Mouse (Mus musculus) megakaryocyte, embryonic 14.5 days (primary cell): ENCODE measurements around the gene Slc44a1. TPM values are rescaled to one million over a fixed set of nuclear protein-coding genes. Genes with fewer than 3 reads are reported as not detected.

Experiments
- H3K27me3 ChIP-seq: replicated peaks from 2 replicates; pipeline ENCODE3; 2012; ENCODE audit warnings: inconsistent platforms
- H3K36me3 ChIP-seq: replicated peaks from 2 replicates; pipeline ENCODE3; 2012; ENCODE audit warnings: low read length, inconsistent platforms, mixed read lengths
- H3K4me1 ChIP-seq: 2 replicates; pipeline ENCODE4 v1.6.1; 2012; ENCODE audit warnings: inconsistent platforms
- H3K4me3 ChIP-seq: replicated peaks from 2 replicates; pipeline ENCODE3; 2012; ENCODE audit warnings: moderate library complexity, mild to moderate bottlenecking, inconsistent platforms
- H3K9me3 ChIP-seq: 2 replicates; pipeline ENCODE4 v1.6.1; 2012; ENCODE audit warnings: inconsistent platforms
- FLI1 ChIP-seq: IDR thresholded peaks from 2 replicates; pipeline ENCODE4 v1.6.1; 2012; ENCODE audit warnings: low read length, inconsistent platforms, mixed read lengths
- GATA1 ChIP-seq: IDR thresholded peaks from 3 replicates; pipeline ENCODE4 v1.6.1; 2012; ENCODE audit warnings: mixed read lengths, low read length, inconsistent platforms, borderline replicate concordance
- polyA plus RNA-seq: library from polyadenylated mRNA; stranded (reverse); fragments of >175 nt; gene quantifications from 2 replicates; pipeline ENCODE4 v1.2.3, GENCODE M21; 2012; ENCODE audit warnings: low replicate concordance; ENCODE audit not compliant: insufficient read depth

Gene Slc44a1
- polyA plus RNA-seq, 1 experiment, result 6.2 TPM

GRCm38 (mm10) chr4:53408821-53409220, 31.4 kb upstream of the Slc44a1 start:
- H3K36me3 ChIP-seq, result no peaks in the 10 kb centered on the region
- TF ChIP-seq GATA1, result no peak
- no peak for TF ChIP-seq FLI1
- peaks cover 54% of the 10 kb centered on the region for H3K4me1 ChIP-seq
- H3K9me3 ChIP-seq, result no peaks in the 10 kb centered on the region
- peaks cover 2% of the 10 kb centered on the region for H3K27me3 ChIP-seq
- no peak overlapping the region for H3K4me3 ChIP-seq

GRCm38 (mm10) chr4:53409526-53410085, 30.6 kb upstream of the Slc44a1 start:
- Histone ChIP-seq H3K36me3 (no peaks in the 10 kb centered on the region), H3K4me1 (peaks cover 55% of the 10 kb centered on the region), H3K4me3 (no peak overlapping the region), H3K9me3 (no peaks in the 10 kb centered on the region), H3K27me3 (peaks cover 2% of the 10 kb centered on the region)
- TF ChIP-seq GATA1, result no peak
- no peak for TF ChIP-seq FLI1

GRCm38 (mm10) chr4:53410752-53411151, 29.5 kb upstream of the Slc44a1 start:
- Histone ChIP-seq H3K9me3 (no peaks in the 10 kb centered on the region), H3K4me1 (peaks cover 55% of the 10 kb centered on the region), H3K4me3 (no peak overlapping the region), H3K27me3 (peaks cover 2% of the 10 kb centered on the region), H3K36me3 (no peaks in the 10 kb centered on the region)
- no peak for TF ChIP-seq GATA1
- TF ChIP-seq FLI1, result no peak

- Histone ChIP-seq H3K36me3 (no peaks in the 10 kb centered on the region), H3K4me3 (no peak overlapping the region), H3K27me3 (peaks cover 2% of the 10 kb centered on the region), H3K9me3 (no peaks in the 10 kb centered on the region), H3K4me1 (peaks cover 65% of the 10 kb centered on the region)
- TF ChIP-seq FLI1 (no peak), GATA1 (no peak)
These were observed 28.0 kb upstream of the Slc44a1 start for GRCm38 (mm10) chr4:53411958-53412870.

DNA sequence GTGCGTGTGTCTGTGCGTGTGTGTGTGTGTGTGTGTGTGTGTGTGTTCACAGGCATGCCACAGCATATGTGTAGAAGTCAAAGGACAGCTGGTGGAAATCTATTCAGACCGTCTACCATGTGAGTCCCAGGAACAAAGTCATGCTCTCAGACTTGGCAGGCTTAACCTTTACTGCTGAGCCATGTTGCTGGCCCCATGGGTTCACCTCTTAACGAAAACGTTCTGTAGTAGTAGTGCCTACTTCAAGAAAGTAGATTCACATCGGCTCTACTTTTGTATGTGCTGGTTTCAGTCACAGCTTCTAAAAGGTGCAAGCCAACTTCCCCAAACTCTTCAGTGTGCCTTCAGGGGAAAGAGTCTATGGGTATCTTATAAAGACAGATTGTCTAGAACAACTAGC, 27.2 kb upstream of the Slc44a1 start:
- no peak for TF ChIP-seq FLI1
- no peak for TF ChIP-seq GATA1
- Histone ChIP-seq H3K36me3 (no peaks in the 10 kb centered on the region), H3K4me1 (peaks cover 73% of the 10 kb centered on the region), H3K9me3 (no peaks in the 10 kb centered on the region), H3K4me3 (no peak overlapping the region), H3K27me3 (peaks cover 2% of the 10 kb centered on the region)

DNA sequence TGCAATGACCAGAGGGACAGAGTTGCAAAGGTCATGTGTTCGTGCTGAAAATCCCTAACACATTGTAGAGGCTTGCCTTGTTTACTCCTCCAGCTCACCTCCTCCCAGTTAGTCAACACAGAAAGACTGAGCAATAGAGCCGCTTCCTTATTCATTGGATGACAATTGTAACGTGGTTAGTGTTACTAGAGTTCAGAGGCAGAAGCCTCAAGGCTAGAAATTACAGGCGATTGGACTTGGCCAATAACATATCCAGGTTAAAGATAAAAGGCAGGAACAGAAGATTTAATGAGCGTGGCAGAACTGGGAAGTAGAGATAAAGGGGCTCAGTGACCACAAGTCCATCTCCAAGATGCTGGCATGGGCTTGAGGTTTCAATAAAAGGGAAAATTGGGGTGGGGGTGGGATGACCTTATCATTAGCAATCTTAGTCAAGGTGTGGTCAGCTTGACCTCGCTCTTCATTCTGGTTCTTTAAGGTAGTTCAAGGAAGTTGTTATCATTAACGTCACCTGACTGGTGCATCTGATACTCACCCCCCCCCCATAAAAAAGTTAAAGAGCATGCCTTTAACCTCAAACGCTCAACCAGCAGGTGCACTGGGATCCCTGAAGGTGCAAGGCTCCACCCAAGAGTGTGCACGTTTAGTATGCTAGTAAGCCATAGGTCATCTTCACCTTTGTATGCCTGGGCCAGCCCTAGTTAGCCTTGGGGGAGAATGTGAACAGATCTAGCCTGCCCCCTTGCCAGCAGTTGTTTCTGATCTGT, 26.0 kb upstream of the Slc44a1 start:
- Histone ChIP-seq H3K27me3 (peaks cover 2% of the 10 kb centered on the region), H3K9me3 (no peaks in the 10 kb centered on the region), H3K4me1 (peaks cover 76% of the 10 kb centered on the region), H3K36me3 (no peaks in the 10 kb centered on the region), H3K4me3 (no peak overlapping the region)
- TF ChIP-seq FLI1 (no peak), GATA1 (no peak)

DNA sequence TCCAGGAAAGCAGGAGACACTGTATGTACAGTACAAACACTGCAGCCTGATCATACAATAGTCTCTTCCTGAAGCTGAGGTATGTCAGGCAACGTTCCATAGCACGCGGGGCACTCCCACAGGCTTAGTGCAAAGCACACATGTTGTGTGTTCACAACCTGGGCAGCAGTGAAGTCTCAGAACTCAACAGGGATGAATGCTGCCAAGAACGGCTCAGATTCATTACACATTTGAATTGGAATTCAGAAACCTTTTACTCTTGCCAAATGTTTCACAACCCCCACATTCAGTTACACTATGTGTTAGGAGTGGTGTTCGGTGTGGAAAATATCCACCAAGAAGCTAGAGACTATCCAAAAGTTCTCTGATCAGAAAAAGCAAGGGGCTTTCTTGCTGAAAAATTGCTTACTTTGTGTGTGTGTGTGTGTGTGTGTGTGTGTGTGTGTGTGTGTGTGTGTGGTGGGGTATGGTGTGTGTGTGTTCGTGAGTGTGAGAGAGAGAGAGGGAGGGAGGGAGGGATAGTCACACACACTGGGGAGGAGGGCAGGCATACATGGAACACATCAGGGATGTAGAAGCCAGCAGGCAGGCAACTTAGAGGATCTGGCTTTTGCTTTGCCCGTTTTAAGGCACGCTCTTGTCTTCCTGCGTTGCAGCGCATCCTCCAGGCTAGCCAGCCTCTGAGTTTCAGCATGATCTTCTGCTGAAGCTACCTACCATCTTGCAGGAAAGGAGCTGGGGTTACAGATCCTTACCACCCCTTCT, 24.2 kb upstream of the Slc44a1 start:
- peaks cover 63% of the 10 kb centered on the region for H3K4me1 ChIP-seq
- H3K9me3 ChIP-seq, result no peaks in the 10 kb centered on the region
- H3K36me3 ChIP-seq, result no peaks in the 10 kb centered on the region
- no peak for TF ChIP-seq FLI1
- no peak for TF ChIP-seq GATA1
- H3K4me3 ChIP-seq, result no peak overlapping the region
- H3K27me3 ChIP-seq, result no peaks in the 10 kb centered on the region

DNA sequence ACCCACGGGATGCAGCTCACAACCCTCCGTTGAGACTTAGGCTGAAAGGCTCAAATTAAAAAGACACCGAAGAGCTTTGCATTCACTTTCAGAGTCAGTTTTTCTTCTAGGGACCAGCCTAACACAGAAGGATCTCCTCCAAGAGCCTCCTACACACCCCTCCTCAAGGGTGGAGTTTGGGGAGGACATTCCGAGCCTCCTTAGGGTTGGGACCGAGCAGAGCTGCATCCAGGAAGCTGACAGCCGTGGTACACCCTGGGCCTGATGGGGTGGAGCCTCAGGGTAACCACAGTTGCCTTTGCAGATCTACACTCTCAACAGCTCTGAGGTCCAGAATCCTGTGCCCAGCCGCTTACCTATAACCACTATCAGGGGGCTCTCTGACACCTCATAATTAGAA, 23.3 kb upstream of the Slc44a1 start:
- H3K4me3 ChIP-seq, result peak overlapping the region; percentile 16
- H3K27me3 ChIP-seq, result no peaks in the 10 kb centered on the region
- no peaks in the 10 kb centered on the region for H3K36me3 ChIP-seq
- TF ChIP-seq GATA1 (no peak), FLI1 (no peak)
- peaks cover 62% of the 10 kb centered on the region for H3K4me1 ChIP-seq
- no peaks in the 10 kb centered on the region for H3K9me3 ChIP-seq

- Histone ChIP-seq H3K9me3 (peaks cover 5% of the 10 kb centered on the region; the same call in 1 of the 2 replicates), H3K36me3 (peaks cover 7% of the 10 kb centered on the region), H3K27me3 (no peaks in the 10 kb centered on the region), H3K4me1 (peaks cover 18% of the 10 kb centered on the region), H3K4me3 (no peak overlapping the region)
- TF ChIP-seq FLI1, result no peak
- TF ChIP-seq GATA1, result no peak
These were observed 17.4 kb upstream of the Slc44a1 start for GRCm38 (mm10) chr4:53422799-53423198.
